Mouse (Mus musculus) lung, embryonic 16.5 days (tissue): ENCODE results near the gene Zbtb12. TPM values are rescaled to one million over a fixed set of nuclear protein-coding genes. Genes with fewer than 3 reads are reported as not detected.

Source experiments
- ATAC-seq: fragments of 200-750 bp; cut with Nextera tagmentation; 2 replicates; pipeline ENCODE4 v1.8.0; 2017; ENCODE audit warnings: low read depth, mild to moderate bottlenecking, moderate library complexity
- H3K27ac ChIP-seq: fragments of 300-500 bp; sonication (generic); 2 replicates; pipeline ENCODE4 v1.5.1; 2014; ENCODE audit warnings: mild to moderate bottlenecking, control low read depth, low read length
- H3K27me3 ChIP-seq: fragments of 300-500 bp; sonication (generic); 2 replicates; pipeline ENCODE4 v1.6.1; 2014; ENCODE audit warnings: low read depth, low read length, mixed read lengths; ENCODE audit not compliant: control insufficient read depth, insufficient read depth
- H3K36me3 ChIP-seq: fragments of 300-500 bp; sonication (generic); 2 replicates; pipeline ENCODE4 v1.6.1; 2014; ENCODE audit warnings: low read length; ENCODE audit not compliant: control insufficient read depth, insufficient read depth
- H3K4me1 ChIP-seq: fragments of 300-500 bp; sonication (generic); replicated peaks from 2 replicates; pipeline ENCODE4 v1.6.1; 2014; ENCODE audit warnings: low read length, mixed read lengths; ENCODE audit not compliant: control insufficient read depth, insufficient read depth
- H3K4me2 ChIP-seq: fragments of 300-500 bp; sonication (generic); 2 replicates; pipeline ENCODE4 v1.6.1; 2014; ENCODE audit warnings: low read depth, low read length, control low read depth
- H3K4me3 ChIP-seq: fragments of 300-500 bp; sonication (generic); 2 replicates; pipeline ENCODE4 v1.5.1; 2014; ENCODE audit warnings: mild to moderate bottlenecking, low read length, control low read depth
- H3K9ac ChIP-seq: fragments of 300-500 bp; sonication (generic); 2 replicates; pipeline ENCODE4 v1.6.1; 2014; ENCODE audit warnings: low read length, control low read depth
- H3K9me3 ChIP-seq: fragments of 300-500 bp; sonication (generic); 2 replicates; pipeline ENCODE4 v1.6.1; 2016; ENCODE audit warnings: low read length; ENCODE audit not compliant: control insufficient read depth
- WGBS: fragments of 180-500 bp; shearing (Covaris S2); extraction: QIAGEN DNeasy Blood & Tissue Kit; methylation state at CpG from one replicate; pipeline ENCODE4 v1.1.7; 2014; 5-methylcytosine and 5-hydroxymethylcytosine counted together
- polyA plus RNA-seq: library from polyadenylated mRNA; unstranded; fragments of >200 nt; fragmentation: Nextera tagmentation; extraction: Ambion mirVana; gene quantifications from 2 replicates; pipeline ENCODE4 v1.2.1, GENCODE M21; 2015

Zbtb12 gene
- polyA plus RNA-seq, 1 experiment from 2014 or later = 2.3 TPM

GRCm38 (mm10) chr17:34911945-34912351 is 32.7 kb downstream of the Zbtb12 start:
- no peaks in the 10 kb centered on the region for H3K9me3 ChIP-seq
- H3K4me3 ChIP-seq = no peak overlapping the region
- peaks cover 63% of the 10 kb centered on the region for H3K36me3 ChIP-seq
- H3K27ac ChIP-seq = no peak overlapping the region
- 44% methylated on average over 5 of the region's 5 CpGs for WGBS
- peak; percentile 53 for ATAC-seq
- H3K9ac ChIP-seq = no peak overlapping the region
- peaks cover 8% of the 10 kb centered on the region for H3K4me1 ChIP-seq
- H3K27me3 ChIP-seq = no peaks in the 10 kb centered on the region
- no peak overlapping the region for H3K4me2 ChIP-seq

DNA sequence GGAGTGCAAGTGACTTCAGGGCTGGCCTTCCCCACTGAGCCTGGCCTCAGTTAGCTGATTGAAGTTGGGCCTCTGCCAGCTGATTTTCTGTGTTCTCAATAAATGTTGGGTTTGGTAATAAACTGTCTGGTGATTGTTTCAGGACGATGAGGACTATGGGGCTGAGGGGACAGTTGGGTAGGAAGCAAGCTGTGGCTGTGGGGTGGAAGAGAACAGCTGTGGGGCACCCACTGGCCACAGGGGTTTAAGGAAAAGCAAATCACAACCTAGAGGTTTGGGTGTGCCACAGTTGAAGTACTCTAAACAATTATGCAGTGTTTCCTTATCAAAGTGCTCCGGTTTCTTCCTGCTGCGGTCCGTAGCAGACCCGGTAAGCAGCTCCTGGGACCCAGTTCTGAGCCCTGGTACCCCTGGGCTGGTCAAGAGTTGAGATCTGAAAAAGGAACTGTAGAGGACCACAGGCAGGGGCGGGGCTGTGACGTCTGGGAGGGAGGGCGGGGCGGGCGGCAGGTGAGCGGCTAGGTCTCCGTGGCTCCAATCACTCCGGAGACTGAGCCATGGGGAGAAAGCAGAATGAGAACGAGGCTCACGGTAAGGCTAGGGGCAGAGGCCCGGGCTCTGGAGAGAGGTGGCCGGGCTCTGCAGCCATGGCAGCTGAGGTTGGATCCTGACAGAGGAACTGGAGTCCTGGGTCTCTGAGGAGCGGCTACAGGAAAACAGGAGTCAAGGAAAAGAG is 34.8 kb downstream of the Zbtb12 start, which contains the start of gene Slc44a4:
Gene Slc44a4, plus strand, starts transcription at position 537 of the 736 bp plus-strand sequence.
- peaks cover 42% of the 10 kb centered on the region for H3K36me3 ChIP-seq
- no peak within 1 kb of the TSS for H3K27ac ChIP-seq
- 37% methylated on average over 18 of the region's 18 CpGs for WGBS
- H3K4me3 ChIP-seq = no peak within 1 kb of the TSS
- no peaks in the 10 kb centered on the region for H3K27me3 ChIP-seq
- H3K4me1 ChIP-seq = peaks cover 8% of the 10 kb centered on the region
- H3K9me3 ChIP-seq = no peaks in the 10 kb centered on the region
- H3K9ac ChIP-seq = no peak within 1 kb of the TSS; the same call in 1 of the 2 replicates
- peak; percentile 25; the same call in 1 of the 2 replicates for ATAC-seq
- H3K4me2 ChIP-seq = peak within 1 kb of the TSS; percentile 9; the same call in 1 of the 2 replicates

DNA sequence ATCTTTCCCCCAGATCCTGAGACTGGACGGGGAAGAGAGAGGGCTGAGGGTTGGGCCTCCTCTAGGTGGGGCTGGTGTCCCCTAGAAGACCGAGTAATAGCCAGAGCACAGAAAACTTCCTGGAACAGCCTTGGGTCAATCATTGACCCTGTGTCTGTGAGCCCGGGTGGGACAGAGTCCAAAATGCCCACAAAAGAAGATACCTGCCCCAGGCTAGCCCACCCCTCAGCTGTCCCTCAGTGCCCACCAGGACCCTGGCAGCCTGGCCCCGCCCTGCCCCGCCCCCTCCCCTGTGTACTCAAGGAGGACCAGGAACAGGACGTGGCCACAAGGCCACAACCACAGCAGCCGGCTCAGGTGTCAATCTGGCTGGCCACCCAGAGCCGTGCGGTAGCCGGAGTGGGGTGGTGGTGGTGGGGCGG is 36.1 kb downstream of the Zbtb12 start:
- Histone ChIP-seq H3K27ac (no peak overlapping the region), H3K36me3 (peaks cover 29% of the 10 kb centered on the region), H3K4me1 (peaks cover 8% of the 10 kb centered on the region), H3K4me3 (no peak overlapping the region), H3K4me2 (peak overlapping the region; percentile 21; the same call in 1 of the 2 replicates), H3K9me3 (no peaks in the 10 kb centered on the region), H3K9ac (peak overlapping the region; percentile 35), H3K27me3 (no peaks in the 10 kb centered on the region)
- 9% methylated on average over 10 of the region's 11 CpGs for WGBS
- ATAC-seq = peak; percentile 72; the same call in 1 of the 2 replicates

- no peaks in the 10 kb centered on the region for H3K27me3 ChIP-seq
- H3K4me2 ChIP-seq = no peak overlapping the region
- no peak overlapping the region for H3K9ac ChIP-seq
- no peaks in the 10 kb centered on the region for H3K9me3 ChIP-seq
- WGBS = 83% methylated on average over 5 of the region's 5 CpGs
- no peak for ATAC-seq
- H3K4me1 ChIP-seq = peaks cover 8% of the 10 kb centered on the region
- peaks cover 21% of the 10 kb centered on the region for H3K36me3 ChIP-seq
- H3K4me3 ChIP-seq = no peak overlapping the region
- no peak overlapping the region for H3K27ac ChIP-seq
These were observed 37.0 kb downstream of the Zbtb12 start for GRCm38 (mm10) chr17:34916316-34916715.

GRCm38 (mm10) chr17:34917188-34917587 is 37.9 kb downstream of the Zbtb12 start:
- 65% methylated on average over 9 of the region's 9 CpGs for WGBS
- peaks cover 8% of the 10 kb centered on the region for H3K4me1 ChIP-seq
- no peaks in the 10 kb centered on the region for H3K9me3 ChIP-seq
- H3K27me3 ChIP-seq = no peaks in the 10 kb centered on the region
- ATAC-seq = no peak
- no peak overlapping the region for H3K27ac ChIP-seq
- peaks cover 13% of the 10 kb centered on the region for H3K36me3 ChIP-seq
- H3K9ac ChIP-seq = no peak overlapping the region
- no peak overlapping the region for H3K4me3 ChIP-seq
- no peak overlapping the region for H3K4me2 ChIP-seq

DNA sequence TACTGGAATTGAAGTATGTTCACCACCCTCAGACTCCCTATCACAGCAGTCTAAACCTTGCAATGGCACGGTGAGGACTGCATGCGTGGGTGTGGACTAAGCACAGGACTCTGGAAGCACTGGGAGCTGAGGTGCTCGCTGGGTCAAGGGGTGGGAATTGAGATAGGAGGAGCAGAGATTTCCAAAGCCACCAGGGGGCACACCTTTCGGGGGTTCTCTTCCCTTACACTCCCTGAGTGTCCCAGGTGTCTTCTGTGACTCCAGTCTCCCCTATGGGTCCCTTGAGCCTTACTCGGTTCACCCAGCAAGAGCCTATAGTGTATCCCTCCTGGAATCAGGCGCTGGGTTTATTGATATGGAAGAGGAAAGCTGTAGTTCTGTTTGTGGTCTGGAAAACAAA is 43.7 kb downstream of the Zbtb12 start:
- WGBS = 34% methylated on average over 6 of the region's 6 CpGs
- Histone ChIP-seq H3K9me3 (no peaks in the 10 kb centered on the region), H3K27ac (no peak overlapping the region), H3K9ac (no peak overlapping the region), H3K27me3 (no peaks in the 10 kb centered on the region), H3K36me3 (no peaks in the 10 kb centered on the region), H3K4me3 (no peak overlapping the region), H3K4me1 (peaks cover 2% of the 10 kb centered on the region; the same call in 1 of the 2 replicates), H3K4me2 (no peak overlapping the region)
- no peak for ATAC-seq

DNA sequence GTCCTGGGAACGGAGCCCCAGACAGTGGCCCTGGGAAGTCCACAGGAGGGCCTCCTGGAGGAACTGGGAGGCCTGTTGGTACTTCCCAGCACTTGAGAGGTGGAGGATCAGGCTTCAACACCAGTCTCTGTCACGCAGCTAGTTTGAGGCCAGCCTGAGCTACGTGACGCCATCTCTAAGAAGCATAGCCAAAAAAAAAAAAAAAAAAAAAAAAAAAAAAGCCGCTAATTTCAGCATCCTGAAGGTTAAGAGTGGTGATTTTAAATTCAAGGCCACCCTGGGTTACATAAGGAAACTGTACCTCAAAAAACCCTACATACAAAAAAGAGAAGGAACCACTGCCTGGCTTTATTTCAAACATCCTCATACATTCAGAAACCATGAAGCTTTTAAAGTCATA is 45.0 kb downstream of the Zbtb12 start:
- H3K9ac ChIP-seq = no peak overlapping the region
- H3K27me3 ChIP-seq = no peaks in the 10 kb centered on the region
- H3K36me3 ChIP-seq = no peaks in the 10 kb centered on the region
- no peaks in the 10 kb centered on the region for H3K9me3 ChIP-seq
- H3K27ac ChIP-seq = no peak overlapping the region
- WGBS = 63% methylated on average over 5 of the region's 5 CpGs
- H3K4me3 ChIP-seq = no peak overlapping the region
- ATAC-seq = no peak
- peaks cover 2% of the 10 kb centered on the region; the same call in 1 of the 2 replicates for H3K4me1 ChIP-seq
- H3K4me2 ChIP-seq = no peak overlapping the region

GRCm38 (mm10) chr17:34927306-34928019 is 48.2 kb downstream of the Zbtb12 start:
- H3K27me3 ChIP-seq = no peaks in the 10 kb centered on the region
- peak overlapping the region; percentile 51; the same call in 1 of the 2 replicates for H3K9ac ChIP-seq
- no peak overlapping the region for H3K4me3 ChIP-seq
- 58% methylated on average over 18 of the region's 18 CpGs for WGBS
- peak overlapping the region; percentile 22; the same call in 1 of the 2 replicates for H3K4me2 ChIP-seq
- H3K27ac ChIP-seq = peak overlapping the region; percentile 32
- no peaks in the 10 kb centered on the region for H3K9me3 ChIP-seq
- no peak for ATAC-seq
- no peaks in the 10 kb centered on the region for H3K36me3 ChIP-seq
- H3K4me1 ChIP-seq = peaks cover 10% of the 10 kb centered on the region

- 23% methylated on average over 4 of the region's 4 CpGs for WGBS
- H3K27ac ChIP-seq = no peak overlapping the region
These were observed 49.6 kb downstream of the Zbtb12 start for GRCm38 (mm10) chr17:34928841-34929240.

More at GRCm38 (mm10) chr17:34928841-34929240, 49.6 kb downstream of the Zbtb12 start:
- H3K9me3 ChIP-seq = no peaks in the 10 kb centered on the region
- no peak overlapping the region for H3K4me2 ChIP-seq
- H3K4me3 ChIP-seq = no peak overlapping the region
- H3K9ac ChIP-seq = no peak overlapping the region
- H3K4me1 ChIP-seq = peaks cover 10% of the 10 kb centered on the region
- ATAC-seq = no peak
- H3K36me3 ChIP-seq = no peaks in the 10 kb centered on the region
- H3K27me3 ChIP-seq = no peaks in the 10 kb centered on the region
